Mouse (Mus musculus): ENCODE data around the gene Slc23a3. TPM values are rescaled to one million over a fixed set of nuclear protein-coding genes. Genes with fewer than 3 reads are reported as not detected.

Gene Slc23a3
- 1.2 and 2.3 TPM in 2 replicates for polyA plus RNA-seq (2012; rRNA removed; ENCODE audit: low replicate concordance)

GRCm38 (mm10) chr1:75133421-75134207 lies at the start of gene Slc23a3:
TSS of gene Slc23a3 (minus strand) at chr1:75133890.

GRCm38 (mm10) chr1:75180105-75180590 lies 46.5 kb upstream of the Slc23a3 start, which contains the start of gene Abcb6:
TSS of gene Abcb6 (minus strand) at chr1:75180392.

GRCm38 (mm10) chr1:75168472-75169464 lies 35.1 kb upstream of the Slc23a3 start, which contains the start of gene Zfand2b:
TSS of gene Zfand2b (plus strand) at chr1:75168646.

GRCm38 (mm10) chr1:75142301-75143261 lies 8.9 kb upstream of the Slc23a3 start, which contains the start of the genes Cnppd1 and Retreg2:
TSS of gene Cnppd1 (minus strand) at chr1:75142711.
TSS of gene Retreg2 (plus strand) at chr1:75142778.

GRCm38 (mm10) chr1:75124346-75125321 lies 9.1 kb downstream of the Slc23a3 start, which contains the start of gene Nhej1:
TSS of gene Nhej1 (minus strand) at chr1:75125200.

Other genes starting within 250 kb of the Slc23a3 start
- 3.2 and 3.6 TPM in 2 replicates for gene Fev, start 248.5 kb downstream of the Slc23a3 start, polyA plus RNA-seq (2012; rRNA removed; ENCODE audit: low replicate concordance)
- 1.1 and 1.6 TPM in 2 replicates for gene Cryba2, start 240.7 kb downstream of the Slc23a3 start, polyA plus RNA-seq (2012; rRNA removed; ENCODE audit: low replicate concordance)
- 0.07 and 0.20 TPM in 2 replicates for gene Cfap65, start 198.3 kb downstream of the Slc23a3 start, polyA plus RNA-seq (2012; rRNA removed; ENCODE audit: low replicate concordance)
- gene Ihh, start 182.2 kb downstream of the Slc23a3 start, polyA plus RNA-seq (2012; rRNA removed; ENCODE audit: low replicate concordance), result 107 and 239 TPM in 2 replicates
- gene Nhej1, start 8.7 kb downstream of the Slc23a3 start, polyA plus RNA-seq (2012; rRNA removed; ENCODE audit: low replicate concordance), result 1.7 and 2.3 TPM in 2 replicates
- 40.3 and 56.9 TPM in 2 replicates for gene Cnppd1, start 8.8 kb upstream of the Slc23a3 start, polyA plus RNA-seq (2012; rRNA removed; ENCODE audit: low replicate concordance)
- gene Retreg2, start 8.9 kb upstream of the Slc23a3 start, polyA plus RNA-seq (2012; rRNA removed; ENCODE audit: low replicate concordance), result 55.7 and 99.5 TPM in 2 replicates
- 63.2 and 93.5 TPM in 2 replicates for gene Zfand2b, start 34.8 kb upstream of the Slc23a3 start, polyA plus RNA-seq (2012; rRNA removed; ENCODE audit: low replicate concordance)
- gene Abcb6, start 46.5 kb upstream of the Slc23a3 start, polyA plus RNA-seq (2012; rRNA removed; ENCODE audit: low replicate concordance), result 20.6 and 30.7 TPM in 2 replicates
- 13.9 and 15.1 TPM in 2 replicates for gene Ankzf1, start 58.3 kb upstream of the Slc23a3 start, polyA plus RNA-seq (2012; rRNA removed; ENCODE audit: low replicate concordance)
- gene Atg9a, start 58.3 kb upstream of the Slc23a3 start, polyA plus RNA-seq (2012; rRNA removed; ENCODE audit: low replicate concordance), result 68.6 and 124 TPM in 2 replicates
- 1.0 and 1.3 TPM in 2 replicates for gene Glb1l, start 76.9 kb upstream of the Slc23a3 start, polyA plus RNA-seq (2012; rRNA removed; ENCODE audit: low replicate concordance)
- gene Stk16, start 76.9 kb upstream of the Slc23a3 start, polyA plus RNA-seq (2012; rRNA removed; ENCODE audit: low replicate concordance), result 215 and 279 TPM in 2 replicates
- 83.6 and 122 TPM in 2 replicates for gene Tuba4a, start 86.0 kb upstream of the Slc23a3 start, polyA plus RNA-seq (2012; rRNA removed; ENCODE audit: low replicate concordance)
- not detected in 2 replicates for gene A630095N17Rik, start 98.2 kb upstream of the Slc23a3 start, polyA plus RNA-seq (2012; rRNA removed; ENCODE audit: low replicate concordance)
- 18.0 and 21.0 TPM in 2 replicates for gene Dnajb2, start 102.5 kb upstream of the Slc23a3 start, polyA plus RNA-seq (2012; rRNA removed; ENCODE audit: low replicate concordance)
- gene Ptprn, start 130.6 kb upstream of the Slc23a3 start, polyA plus RNA-seq (2012; rRNA removed; ENCODE audit: low replicate concordance), result 5.3 and 6.2 TPM in 2 replicates
- 4.1 and 5.5 TPM in 2 replicates for gene Resp18, start 144.5 kb upstream of the Slc23a3 start, polyA plus RNA-seq (2012; rRNA removed; ENCODE audit: low replicate concordance)
- gene Dnpep, start 184.1 kb upstream of the Slc23a3 start, polyA plus RNA-seq (2012; rRNA removed; ENCODE audit: low replicate concordance), result 188 and 371 TPM in 2 replicates
- gene Des, start 226.4 kb upstream of the Slc23a3 start, polyA plus RNA-seq (2012; rRNA removed; ENCODE audit: low replicate concordance), result 207 and 271 TPM in 2 replicates
- 32.3 and 57.1 TPM in 2 replicates for gene Speg, start 241.4 kb upstream of the Slc23a3 start, polyA plus RNA-seq (2012; rRNA removed; ENCODE audit: low replicate concordance)